Mouse (Mus musculus): ENCODE measurements around the gene Amigo1.

GRCm38 (mm10) chr3:108195287-108195686 lies 9.2 kb downstream of the Amigo1 start:
- TF ChIP-seq CTCF (IDR thresholded peaks at IDR 0.05; ENCODE audit: extremely low read depth, insufficient read depth, low read length) (no peak), POLR2A (IDR thresholded peaks at IDR 0.05; ENCODE audit: extremely low read depth, insufficient read depth, low read length) (no peak)
